Mouse (Mus musculus): ENCODE measurements around the gene Prap1.

- TF ChIP-seq MAX (IDR thresholded peaks at IDR 0.05; ENCODE audit: low read depth) (no peak), POLR2A (IDR thresholded peaks at IDR 0.05; ENCODE audit: insufficient read length, low read depth) (no peak), TCF3 (IDR thresholded peaks at IDR 0.05; ENCODE audit: insufficient read length, low read depth) (no peak), POLR2AphosphoS2 (IDR thresholded peaks at IDR 0.05; ENCODE audit: insufficient read length, low read depth) (no peak)
Measured at GRCm38 (mm10) chr7:140101498-140101897, 8.3 kb downstream of the Prap1 start.

Measured in myocyte (in vitro differentiated cells).